In genomic region chr17:35704621-35705464, GRCm38 (mm10) we compare ENCODE assay signal across 8 mouse cellular contexts. TPM values are rescaled to one million over a fixed set of nuclear protein-coding genes. Genes with fewer than 3 reads are reported as not detected.
DNase-seq lines count a peak whose midpoint lies in the region; ATAC-seq and TF ChIP-seq lines count a peak whose summit lies in the region.

Gene Ddr1, minus strand, starts transcription at chr17:35704621.

- no peak for DNase-seq in urinary bladder, adult 2 months (ENCODE audit: low spot score)
- DNase-seq in urinary bladder, adult 18-20 months (ENCODE audit: low spot score in 2 of 2), result no peak
- DNase-seq in embryo, embryonic 9.5 days (ENCODE audit: extremely low spot score), result peak; percentile 82
- no peak for DNase-seq in heart, adult 8-10 months (ENCODE audit: low spot score)
- DNase-seq in kidney, adult 2 months, result peak; percentile 89
- DNase-seq in limb, embryonic 14.5 days (ENCODE audit: low spot score), result peak; percentile 80
- DNase-seq in urinary bladder, postnatal 14 days (ENCODE audit: low spot score), result no peak

- peak; percentile 53 for ATAC-seq in limb, embryonic 14.5 days (ENCODE audit: low FRiP score, low read depth)
- peak; percentile 52 for ATAC-seq in neural tube, embryonic 14.5 days (ENCODE audit: low read depth)

- H3K4me1 ChIP-seq in kidney, adult 2 months (ENCODE audit: control insufficient read depth, insufficient read depth, low read length), result peaks cover 15% of the 10 kb centered on the region
- peaks cover 24% of the 10 kb centered on the region for H3K4me1 ChIP-seq in limb, embryonic 14.5 days (ENCODE audit: control insufficient read depth, insufficient read depth, low read length)
- H3K4me1 ChIP-seq in neural tube, embryonic 14.5 days (ENCODE audit: control insufficient read depth, insufficient read depth, low read length), result peaks cover 22% of the 10 kb centered on the region

- no peaks in the 10 kb centered on the region for H3K9me3 ChIP-seq in limb, embryonic 14.5 days (ENCODE audit: control insufficient read depth, low read length)
- no peaks in the 10 kb centered on the region for H3K9me3 ChIP-seq in neural tube, embryonic 14.5 days (ENCODE audit: control insufficient read depth, low read length)

- H3K27me3 ChIP-seq in kidney, adult 2 months (replicated peaks; ENCODE audit: control insufficient read depth, insufficient read depth, low read length), result no peaks in the 10 kb centered on the region
- H3K27me3 ChIP-seq in limb, embryonic 14.5 days (ENCODE audit: control insufficient read depth, insufficient read depth, low read length), result no peaks in the 10 kb centered on the region; the same call in 1 of the 2 replicates
- no peaks in the 10 kb centered on the region for H3K27me3 ChIP-seq in neural tube, embryonic 14.5 days (ENCODE audit: control insufficient read depth, insufficient read depth, low read length)

- H3K4me2 ChIP-seq in limb, embryonic 14.5 days (replicated peaks; ENCODE audit: low read depth, low read length, severe bottlenecking), result peak within 1 kb of the TSS; percentile 41
- peak within 1 kb of the TSS; percentile 39 for H3K4me2 ChIP-seq in neural tube, embryonic 14.5 days (ENCODE audit: low read depth, low read length)

- peak within 1 kb of the TSS; percentile 19; the same call in 1 of the 2 replicates for H3K4me3 ChIP-seq in kidney, adult 2 months (ENCODE audit: insufficient read depth, low read depth, low read length)
- H3K4me3 ChIP-seq in limb, embryonic 14.5 days (replicated peaks; ENCODE audit: low read length), result peak within 1 kb of the TSS; percentile 39
- H3K4me3 ChIP-seq in neural tube, embryonic 14.5 days (ENCODE audit: low read depth, low read length), result peak within 1 kb of the TSS; percentile 40

- TF ChIP-seq POLR2A in kidney, adult 2 months (IDR thresholded peaks at IDR 0.05; ENCODE audit: low read depth, low read length), result no peak
- no peak for TF ChIP-seq POLR2A in limb, embryonic 14.5 days (IDR thresholded peaks at IDR 0.05; ENCODE audit: borderline replicate concordance, extremely low read depth, insufficient read depth, insufficient read length)

- WGBS in kidney, adult 2 months, result 11% methylated on average over 19 of the region's 19 CpGs
- WGBS in limb, embryonic 14.5 days, result 10% methylated on average over 19 of the region's 19 CpGs
- 5% methylated on average over 19 of the region's 19 CpGs for WGBS in neural tube, embryonic 14.5 days

- no peaks in the 10 kb centered on the region for H3K36me3 ChIP-seq in kidney, adult 2 months (ENCODE audit: control insufficient read depth, insufficient read depth, low read length)
- no peaks in the 10 kb centered on the region for H3K36me3 ChIP-seq in limb, embryonic 14.5 days (ENCODE audit: control insufficient read depth, insufficient read depth, low read length)
- H3K36me3 ChIP-seq in neural tube, embryonic 14.5 days (ENCODE audit: control insufficient read depth, insufficient read depth, low read length), result no peaks in the 10 kb centered on the region

- peak within 1 kb of the TSS; percentile 52 for H3K27ac ChIP-seq in kidney, adult 2 months (ENCODE audit: insufficient read depth, low read depth, low read length)
- H3K27ac ChIP-seq in limb, embryonic 14.5 days (replicated peaks; ENCODE audit: low read depth, low read length), result peak within 1 kb of the TSS; percentile 86
- H3K27ac ChIP-seq in neural tube, embryonic 14.5 days (ENCODE audit: low read depth, low read length), result peak within 1 kb of the TSS; percentile 94

- peak within 1 kb of the TSS; percentile 40 for H3K9ac ChIP-seq in limb, embryonic 14.5 days (ENCODE audit: low read depth, low read length, severe bottlenecking)
- H3K9ac ChIP-seq in neural tube, embryonic 14.5 days (replicated peaks; ENCODE audit: low read depth, low read length), result peak within 1 kb of the TSS; percentile 63

- TF ChIP-seq CTCF in kidney, adult 2 months (conservative IDR thresholded peaks at IDR 0.05; ENCODE audit: insufficient read depth, insufficient read length, low read depth, low read length), result no peak

RNA-seq across cellular contexts. Expression of gene Ddr1, which starts in this region (rescaled TPM):
- polyA plus RNA-seq in urinary bladder, adult 2 months (2012; rRNA removed), result 20.2 and 28.6 TPM in 2 replicates
- total RNA-seq in heart, adult 8-10 months (2022), result 10 to 100 TPM; 23.8 to 30.0 (median 29.5) TPM
- polyA plus RNA-seq in kidney, adult 2 months (2012; rRNA removed), result 91.2 and 109 TPM in 2 replicates
- polyA plus RNA-seq in limb, embryonic 14.5 days (2012; rRNA removed), result 49.4 and 60.1 TPM in 2 replicates
- polyA plus RNA-seq in limb, embryonic 14.5 days (2014; fragmentation: Nextera tagmentation; extraction: Ambion mirVana), result 56.7 and 58.2 TPM in 2 replicates
- polyA plus RNA-seq in neural tube, embryonic 14.5 days (2014; fragmentation: Nextera tagmentation; extraction: Ambion mirVana), result 48.6 and 65.6 TPM in 2 replicates

Comparison
In these comparisons a context has a peak if more than half of its experiments do, and no peak if none do; other contexts are left out.
1. DNase-seq: peak in embryo, embryonic 9.5 days (single experiment), kidney, adult 2 months (single experiment) and limb, embryonic 14.5 days (single experiment); none in urinary bladder, adult 2 months (single experiment), urinary bladder, adult 18-20 months (0 of 2), heart, adult 8-10 months (single experiment) and urinary bladder, postnatal 14 days (single experiment).
2. Peak in every context shown above with its lines, with median percentiles within 50 percentile points of each other: H3K27ac ChIP-seq and H3K4me3 ChIP-seq.